Mouse (Mus musculus): ENCODE measurements at regions not wholly inside any gene's neighbourhood (a gene's known extent, or its start where the extent isn't known, plus 50 kb on each side); places are given as distances from the start of the nearest gene placed in this dataset.

DNA sequence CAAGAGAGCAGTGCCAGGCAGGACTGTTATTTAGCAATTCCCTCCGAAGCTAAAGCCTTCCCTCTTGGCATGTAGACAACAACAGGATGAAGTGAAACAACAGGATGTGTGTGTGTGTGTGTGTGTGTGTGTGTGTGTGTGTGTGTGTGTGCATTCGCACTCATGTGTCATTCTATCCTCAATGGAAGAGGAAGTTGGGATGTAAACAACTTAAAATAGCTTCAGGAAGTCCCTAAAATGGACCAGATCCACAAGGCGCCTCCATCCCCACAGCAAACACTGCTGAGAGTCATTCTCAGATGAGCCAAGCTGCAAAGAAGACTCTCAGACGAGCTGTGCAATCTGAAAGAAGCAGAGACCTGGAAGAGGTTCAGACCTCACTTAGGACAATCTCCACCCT lies 114.4 kb upstream of the Dock1 start:
- TF ChIP-seq HCFC1 (IDR thresholded peaks at IDR 0.05; ENCODE audit: borderline replicate concordance, insufficient read depth, low read length) (no peak), ZNF384 (IDR thresholded peaks at IDR 0.05; ENCODE audit: low read depth, low read length) (no peak), ZC3H11A (IDR thresholded peaks at IDR 0.05; ENCODE audit: borderline replicate concordance, low read depth, low read length) (no peak), CHD2 (IDR thresholded peaks at IDR 0.05; ENCODE audit: low read depth, low read length) (no peak), MAFK (IDR thresholded peaks at IDR 0.05; ENCODE audit: insufficient read depth, low read depth, low read length) (no peak)

Measured in ES-E14 (cell line).